Mouse (Mus musculus) thymus, postnatal 4 days (tissue): ENCODE measurements around the gene Wscd1.
"Not testable (repeated sequence)": the region's sequence is repeated elsewhere in the genome, so short reads cannot be mapped to it uniquely, and the experiment has no call there.

Source experiments
- DNase-seq: peaks from one replicate; pipeline ENCODE4 v3.0.0; 2021

Wscd1 gene

GRCm38 (mm10) chr11:71771074-71771473, 21.4 kb downstream of the Wscd1 start:
- no peak for DNase-seq

- DNase-seq: no peak
These were observed 22.3 kb downstream of the Wscd1 start for GRCm38 (mm10) chr11:71772056-71772455.

- DNase-seq: no peak
These were observed 23.1 kb downstream of the Wscd1 start for GRCm38 (mm10) chr11:71772802-71773201.

GRCm38 (mm10) chr11:71773986-71774767, 24.5 kb downstream of the Wscd1 start:
- DNase-seq: no peak

GRCm38 (mm10) chr11:71775056-71775455, 25.3 kb downstream of the Wscd1 start:
- peak; percentile 26 for DNase-seq

- DNase-seq: no peak
These were observed 29.9 kb downstream of the Wscd1 start for GRCm38 (mm10) chr11:71779642-71780041.

- DNase-seq: no peak
These were observed 32.1 kb downstream of the Wscd1 start for GRCm38 (mm10) chr11:71781737-71782354.

GRCm38 (mm10) chr11:71785499-71785898, 35.8 kb downstream of the Wscd1 start:
- no peak for DNase-seq

GRCm38 (mm10) chr11:71788209-71788608, 38.5 kb downstream of the Wscd1 start:
- no peak for DNase-seq

GRCm38 (mm10) chr11:71790227-71790626, 40.5 kb downstream of the Wscd1 start:
- DNase-seq: no peak

- no peak for DNase-seq
These were observed 49.5 kb downstream of the Wscd1 start for GRCm38 (mm10) chr11:71799206-71799605.

- no peak for DNase-seq
These were observed 58.8 kb downstream of the Wscd1 start for GRCm38 (mm10) chr11:71808521-71808920.

GRCm38 (mm10) chr11:71811828-71812227, 62.1 kb downstream of the Wscd1 start:
- DNase-seq: no peak

GRCm38 (mm10) chr11:71812921-71813320, 63.2 kb downstream of the Wscd1 start:
- no peak for DNase-seq

GRCm38 (mm10) chr11:71814511-71814910, 64.8 kb downstream of the Wscd1 start:
- no peak for DNase-seq

- no peak for DNase-seq
These were observed 65.6 kb downstream of the Wscd1 start for GRCm38 (mm10) chr11:71815326-71815725.

GRCm38 (mm10) chr11:71816918-71817317, 67.2 kb downstream of the Wscd1 start:
- no peak for DNase-seq

GRCm38 (mm10) chr11:71817341-71817740, 67.6 kb downstream of the Wscd1 start:
- DNase-seq: no peak

- DNase-seq: no peak
These were observed 68.4 kb downstream of the Wscd1 start for GRCm38 (mm10) chr11:71818111-71818510.

GRCm38 (mm10) chr11:71819901-71820300, 70.2 kb downstream of the Wscd1 start:
- DNase-seq: no peak

- DNase-seq: no peak
These were observed 71.1 kb downstream of the Wscd1 start for GRCm38 (mm10) chr11:71820847-71821246.

GRCm38 (mm10) chr11:71821526-71821925, 71.8 kb downstream of the Wscd1 start:
- not testable (repeated sequence) for DNase-seq

- DNase-seq: no peak
These were observed 72.3 kb downstream of the Wscd1 start for GRCm38 (mm10) chr11:71822031-71822430.

GRCm38 (mm10) chr11:71824971-71825370, 75.3 kb downstream of the Wscd1 start:
- DNase-seq: no peak
